Mouse (Mus musculus) liver, embryonic 15.5 days (tissue): ENCODE data around the gene Exo1. TPM values are rescaled to one million over a fixed set of nuclear protein-coding genes. Genes with fewer than 3 reads are reported as not detected.

Experiments
- ATAC-seq: fragments of 200-750 bp; cut with Nextera tagmentation; 2 replicates; pipeline ENCODE4 v1.8.0; 2017; ENCODE audit warnings: moderate number of reproducible peaks, mild to moderate bottlenecking, moderate library complexity; ENCODE audit not compliant: insufficient read depth
- H3K27ac ChIP-seq: fragments of 300-500 bp; sonication (generic); replicated peaks from 2 replicates; pipeline ENCODE4 v1.5.1; 2015; ENCODE audit warnings: mild to moderate bottlenecking, inconsistent platforms
- H3K27me3 ChIP-seq: fragments of 300-500 bp; sonication (generic); 2 replicates; pipeline ENCODE4 v1.6.1; 2015; ENCODE audit warnings: mild to moderate bottlenecking, inconsistent platforms
- H3K36me3 ChIP-seq: fragments of 300-500 bp; sonication (generic); replicated peaks from 2 replicates; pipeline ENCODE4 v1.6.1; 2015; ENCODE audit warnings: moderate library complexity, mild to moderate bottlenecking, inconsistent platforms
- H3K4me1 ChIP-seq: fragments of 300-500 bp; sonication (generic); replicated peaks from 2 replicates; pipeline ENCODE4 v1.6.1; 2015; ENCODE audit warnings: inconsistent platforms
- H3K4me2 ChIP-seq: fragments of 300-500 bp; sonication (generic); 2 replicates; pipeline ENCODE4 v1.6.1; 2015; ENCODE audit warnings: moderate library complexity, mild to moderate bottlenecking, inconsistent platforms
- H3K4me3 ChIP-seq: fragments of 300-500 bp; sonication (generic); replicated peaks from 2 replicates; pipeline ENCODE4 v1.5.1; 2015; ENCODE audit warnings: mild to moderate bottlenecking, inconsistent platforms
- H3K9ac ChIP-seq: fragments of 300-500 bp; sonication (generic); 2 replicates; pipeline ENCODE4 v1.6.1; 2015; ENCODE audit warnings: moderate library complexity, mild to moderate bottlenecking, inconsistent platforms
- H3K9me3 ChIP-seq: fragments of 300-500 bp; sonication (generic); replicated peaks from 2 replicates; pipeline ENCODE4 v1.6.1; 2016; ENCODE audit warnings: inconsistent platforms
- WGBS: fragments of 180-500 bp; shearing (Covaris S2); methylation state at CpG from one replicate; pipeline ENCODE4 v1.1.7; 2015; ENCODE audit warnings: mixed read lengths; ENCODE audit not compliant: insufficient replicate concordance; 5-methylcytosine and 5-hydroxymethylcytosine counted together
- polyA plus RNA-seq: library from polyadenylated mRNA; unstranded; fragments of >200 nt; fragmentation: Nextera tagmentation; extraction: Ambion mirVana; gene quantifications from 2 replicates; pipeline ENCODE4 v1.2.1, GENCODE M21; 2015

The Exo1 gene
- polyA plus RNA-seq, 1 experiment from 2014 or later: 31.9 TPM

GRCm38 (mm10) chr1:175913728-175914303 lies 33.4 kb downstream of the Exo1 start:
- Histone ChIP-seq H3K9ac (no peak overlapping the region), H3K27me3 (no peaks in the 10 kb centered on the region), H3K4me2 (no peak overlapping the region), H3K27ac (no peak overlapping the region), H3K36me3 (peaks cover 16% of the 10 kb centered on the region), H3K9me3 (no peaks in the 10 kb centered on the region), H3K4me1 (peaks cover 6% of the 10 kb centered on the region; the same call in 1 of the 2 replicates), H3K4me3 (no peak overlapping the region)
- 47% methylated on average over 5 of the region's 5 CpGs for WGBS
- 0 out of 2 replicates have a peak, but pooled peaks have one; percentile 22 for ATAC-seq

GRCm38 (mm10) chr1:175920029-175920428 lies 39.6 kb downstream of the Exo1 start, which contains the start of gene Gm38100:
Gene Gm38100, plus strand, starts transcription at chr1:175920329.
- Histone ChIP-seq H3K9ac (no peak within 1 kb of the TSS), H3K36me3 (no peaks in the 10 kb centered on the region), H3K4me1 (no peaks in the 10 kb centered on the region), H3K27ac (no peak within 1 kb of the TSS), H3K27me3 (no peaks in the 10 kb centered on the region), H3K4me3 (no peak within 1 kb of the TSS), H3K4me2 (no peak within 1 kb of the TSS), H3K9me3 (no peaks in the 10 kb centered on the region)
- ATAC-seq: no peak
- WGBS: 61% methylated on average over 9 of the region's 9 CpGs

GRCm38 (mm10) chr1:175921091-175921490 lies 40.7 kb downstream of the Exo1 start:
- Histone ChIP-seq H3K27ac (no peak overlapping the region), H3K27me3 (no peaks in the 10 kb centered on the region), H3K9me3 (no peaks in the 10 kb centered on the region), H3K4me2 (no peak overlapping the region), H3K4me3 (no peak overlapping the region), H3K36me3 (no peaks in the 10 kb centered on the region), H3K9ac (no peak overlapping the region), H3K4me1 (no peaks in the 10 kb centered on the region)
- 67% methylated on average over 8 of the region's 8 CpGs for WGBS
- ATAC-seq: no peak

GRCm38 (mm10) chr1:175923848-175924787 lies 43.7 kb downstream of the Exo1 start:
- H3K36me3 ChIP-seq: no peaks in the 10 kb centered on the region
- no peak overlapping the region for H3K4me3 ChIP-seq
- no peaks in the 10 kb centered on the region for H3K27me3 ChIP-seq
- H3K4me2 ChIP-seq: no peak overlapping the region
- no peak for ATAC-seq
- H3K27ac ChIP-seq: no peak overlapping the region
- H3K9me3 ChIP-seq: no peaks in the 10 kb centered on the region
- no peak overlapping the region for H3K9ac ChIP-seq
- no peaks in the 10 kb centered on the region for H3K4me1 ChIP-seq
- WGBS: 36% methylated on average over 7 of the region's 7 CpGs

GRCm38 (mm10) chr1:175931391-175931790 lies 51.0 kb downstream of the Exo1 start:
- no peak for ATAC-seq
- WGBS: 71% methylated on average over 5 of the region's 5 CpGs

GRCm38 (mm10) chr1:175936282-175936737 lies 55.9 kb downstream of the Exo1 start:
- H3K4me3 ChIP-seq: no peak overlapping the region
- H3K36me3 ChIP-seq: no peaks in the 10 kb centered on the region
- no peak overlapping the region for H3K9ac ChIP-seq
- no peaks in the 10 kb centered on the region for H3K27me3 ChIP-seq
- 0 out of 2 replicates have a peak, but pooled peaks cover 3% of the 10 kb centered on the region for H3K4me1 ChIP-seq
- ATAC-seq: no peak
- H3K4me2 ChIP-seq: peak overlapping the region; percentile 27; the same call in 1 of the 2 replicates
- H3K9me3 ChIP-seq: no peaks in the 10 kb centered on the region
- WGBS: 11% methylated on average over 11 of the region's 11 CpGs
- no peak overlapping the region for H3K27ac ChIP-seq

More at GRCm38 (mm10) chr1:175931391-175931790, 51.0 kb downstream of the Exo1 start:
- no peaks in the 10 kb centered on the region for H3K9me3 ChIP-seq
- H3K27ac ChIP-seq: no peak overlapping the region
- no peaks in the 10 kb centered on the region for H3K27me3 ChIP-seq
- no peak overlapping the region for H3K4me3 ChIP-seq
- no peak overlapping the region for H3K4me2 ChIP-seq
- H3K9ac ChIP-seq: no peak overlapping the region
- H3K36me3 ChIP-seq: no peaks in the 10 kb centered on the region
- H3K4me1 ChIP-seq: 0 out of 2 replicates have a peak, but pooled peaks cover 3% of the 10 kb centered on the region

GRCm38 (mm10) chr1:175938731-175939130 lies 58.4 kb downstream of the Exo1 start:
- Histone ChIP-seq H3K9me3 (no peaks in the 10 kb centered on the region), H3K4me1 (0 out of 2 replicates have a peak, but pooled peaks cover 3% of the 10 kb centered on the region), H3K4me2 (no peak overlapping the region), H3K27me3 (no peaks in the 10 kb centered on the region), H3K36me3 (no peaks in the 10 kb centered on the region), H3K27ac (no peak overlapping the region), H3K9ac (no peak overlapping the region), H3K4me3 (no peak overlapping the region)
- ATAC-seq: no peak
- WGBS: 60% methylated on average over 3 of the region's 3 CpGs

- Histone ChIP-seq H3K36me3 (no peaks in the 10 kb centered on the region), H3K9me3 (no peaks in the 10 kb centered on the region), H3K4me3 (no peak overlapping the region), H3K9ac (no peak overlapping the region), H3K4me2 (no peak overlapping the region), H3K4me1 (no peaks in the 10 kb centered on the region), H3K27ac (no peak overlapping the region), H3K27me3 (no peaks in the 10 kb centered on the region)
- 65% methylated on average over 7 of the region's 7 CpGs for whole genome bisulfite sequencing
- no peak for ATAC-seq
Measured at GRCm38 (mm10) chr1:175943168-175943567, 62.8 kb downstream of the Exo1 start.

- Histone ChIP-seq H3K4me3 (no peak overlapping the region), H3K27me3 (no peaks in the 10 kb centered on the region), H3K4me1 (no peaks in the 10 kb centered on the region), H3K36me3 (no peaks in the 10 kb centered on the region), H3K27ac (no peak overlapping the region), H3K9me3 (no peaks in the 10 kb centered on the region), H3K9ac (no peak overlapping the region), H3K4me2 (no peak overlapping the region)
- ATAC-seq: no peak
- whole genome bisulfite sequencing: 58% methylated on average over 4 of the region's 4 CpGs
Measured at GRCm38 (mm10) chr1:175946718-175947315, 66.4 kb downstream of the Exo1 start.

GRCm38 (mm10) chr1:175950421-175950820 lies 70.0 kb downstream of the Exo1 start:
- 63% methylated on average over 3 of the region's 3 CpGs for WGBS
- H3K4me1 ChIP-seq: no peaks in the 10 kb centered on the region
- no peak overlapping the region for H3K4me3 ChIP-seq
- no peak overlapping the region for H3K4me2 ChIP-seq
- no peaks in the 10 kb centered on the region for H3K36me3 ChIP-seq
- H3K27me3 ChIP-seq: no peaks in the 10 kb centered on the region
- no peak overlapping the region for H3K27ac ChIP-seq
- no peaks in the 10 kb centered on the region for H3K9me3 ChIP-seq
- no peak overlapping the region for H3K9ac ChIP-seq
- no peak for ATAC-seq

GRCm38 (mm10) chr1:175950851-175951250 lies 70.5 kb downstream of the Exo1 start:
- ATAC-seq: no peak
- no peaks in the 10 kb centered on the region for H3K4me1 ChIP-seq
- H3K36me3 ChIP-seq: no peaks in the 10 kb centered on the region
- H3K9me3 ChIP-seq: no peaks in the 10 kb centered on the region
- no peak overlapping the region for H3K4me3 ChIP-seq
- H3K27ac ChIP-seq: no peak overlapping the region
- no peaks in the 10 kb centered on the region for H3K27me3 ChIP-seq
- 75% methylated on average over 2 of the region's 2 CpGs for WGBS
- no peak overlapping the region for H3K4me2 ChIP-seq
- H3K9ac ChIP-seq: no peak overlapping the region
